Mouse (Mus musculus): ENCODE results near the gene Cbfa2t2. TPM values are rescaled to one million over a fixed set of nuclear protein-coding genes. Genes with fewer than 3 reads are reported as not detected.
A peak's percentile ranks its signal among the peaks of the same experiment; 100 is the strongest.

Gene Cbfa2t2
- polyA plus RNA-seq, 1 experiment, result 7.5 TPM

- TF ChIP-seq REST (IDR thresholded peaks at IDR 0.05; ENCODE audit: insufficient read depth, insufficient read length) (no peak), CEBPB (IDR thresholded peaks at IDR 0.05; ENCODE audit: insufficient read depth, poor library complexity, severe bottlenecking) (no peak), MAX (IDR thresholded peaks at IDR 0.05; ENCODE audit: low read depth) (no peak), USF1 (IDR thresholded peaks at IDR 0.05; ENCODE audit: low read depth) (no peak), MYOD1 (IDR thresholded peaks at IDR 0.05; ENCODE audit: control insufficient read depth in 1 of 3, insufficient read length in 2 of 3, low read depth in 2 of 3) (no peak), TCF12 (IDR thresholded peaks at IDR 0.05; ENCODE audit: insufficient read depth, poor library complexity, severe bottlenecking) (no peak), TCF3 (IDR thresholded peaks at IDR 0.05; ENCODE audit: insufficient read length, low read depth) (no peak), MYOG (IDR thresholded peaks at IDR 0.05; ENCODE audit: control insufficient read depth in 1 of 3, insufficient read depth in 1 of 3, insufficient read length in 2 of 3, low read depth in 2 of 3) (no peak), POLR2A (IDR thresholded peaks at IDR 0.05; ENCODE audit: insufficient read length, low read depth) (no peak), POLR2AphosphoS2 (IDR thresholded peaks at IDR 0.05; ENCODE audit: insufficient read length, low read depth) (no peak), SRF (IDR thresholded peaks at IDR 0.05; ENCODE audit: control insufficient read depth, insufficient read length, low read depth) (no peak), E2F4 (IDR thresholded peaks at IDR 0.05; ENCODE audit: insufficient read depth) (no peak)
- Histone ChIP-seq H3K36me3 (ENCODE audit: control insufficient read depth, insufficient read depth) (no peaks in the 10 kb centered on the region), H3ac (ENCODE audit: control insufficient read depth, insufficient read length) (no peak overlapping the region), H3K79me2 (ENCODE audit: control insufficient read depth, insufficient read depth) (peaks cover 97% of the 10 kb centered on the region), H3K4me2 (ENCODE audit: low read depth) (no peak overlapping the region), H3K4me3 (no peak overlapping the region), H3K27me3 (ENCODE audit: control insufficient read depth, insufficient read depth, insufficient read length) (no peaks in the 10 kb centered on the region)
Observed at GRCm38 (mm10) chr2:154448633-154449032, 12.4 kb downstream of the Cbfa2t2 start.

- Histone ChIP-seq H3ac (ENCODE audit: control insufficient read depth, insufficient read length) (no peak overlapping the region), H3K4me3 (no peak overlapping the region)
Observed at GRCm38 (mm10) chr2:154452951-154453350, 16.7 kb downstream of the Cbfa2t2 start.

GRCm38 (mm10) chr2:154454099-154454498, 17.8 kb downstream of the Cbfa2t2 start:
- TF ChIP-seq E2F4 (IDR thresholded peaks at IDR 0.05; ENCODE audit: insufficient read depth), result no peak
- H3K36me3 ChIP-seq (ENCODE audit: control insufficient read depth, insufficient read depth), result no peaks in the 10 kb centered on the region
- H3K4me3 ChIP-seq, result no peak overlapping the region
- no peak overlapping the region for H3ac ChIP-seq (ENCODE audit: control insufficient read depth, insufficient read length)
- peaks cover 89% of the 10 kb centered on the region for H3K79me2 ChIP-seq (ENCODE audit: control insufficient read depth, insufficient read depth)
- no peak overlapping the region for H3K4me2 ChIP-seq (ENCODE audit: low read depth)
- no peaks in the 10 kb centered on the region for H3K27me3 ChIP-seq (ENCODE audit: control insufficient read depth, insufficient read depth, insufficient read length)

More at GRCm38 (mm10) chr2:154452951-154453350, 16.7 kb downstream of the Cbfa2t2 start:
- Histone ChIP-seq H3K36me3 (ENCODE audit: control insufficient read depth, insufficient read depth) (no peaks in the 10 kb centered on the region), H3K27me3 (ENCODE audit: control insufficient read depth, insufficient read depth, insufficient read length) (no peaks in the 10 kb centered on the region), H3K4me2 (ENCODE audit: low read depth) (no peak overlapping the region), H3K79me2 (ENCODE audit: control insufficient read depth, insufficient read depth) (peaks cover 90% of the 10 kb centered on the region)
- TF ChIP-seq E2F4 (IDR thresholded peaks at IDR 0.05; ENCODE audit: insufficient read depth) (no peak), POLR2A (IDR thresholded peaks at IDR 0.05; ENCODE audit: insufficient read length, low read depth) (no peak), TCF12 (IDR thresholded peaks at IDR 0.05; ENCODE audit: insufficient read depth, poor library complexity, severe bottlenecking) (no peak), MYOD1 (IDR thresholded peaks at IDR 0.05; ENCODE audit: control insufficient read depth in 1 of 3, insufficient read length in 2 of 3, low read depth in 2 of 3) (no peak), REST (IDR thresholded peaks at IDR 0.05; ENCODE audit: insufficient read depth, insufficient read length) (no peak), POLR2AphosphoS2 (IDR thresholded peaks at IDR 0.05; ENCODE audit: insufficient read length, low read depth) (no peak), SRF (IDR thresholded peaks at IDR 0.05; ENCODE audit: control insufficient read depth, insufficient read length, low read depth) (no peak), MYOG (IDR thresholded peaks at IDR 0.05; ENCODE audit: control insufficient read depth in 1 of 3, insufficient read depth in 1 of 3, insufficient read length in 2 of 3, low read depth in 2 of 3) (no peak), TCF3 (IDR thresholded peaks at IDR 0.05; ENCODE audit: insufficient read length, low read depth) (no peak), USF1 (IDR thresholded peaks at IDR 0.05; ENCODE audit: low read depth) (no peak), MAX (IDR thresholded peaks at IDR 0.05; ENCODE audit: low read depth) (no peak), CEBPB (IDR thresholded peaks at IDR 0.05; ENCODE audit: insufficient read depth, poor library complexity, severe bottlenecking) (no peak)

GRCm38 (mm10) chr2:154454605-154455004, 18.3 kb downstream of the Cbfa2t2 start:
- TF ChIP-seq USF1 (IDR thresholded peaks at IDR 0.05; ENCODE audit: low read depth) (no peak), TCF3 (IDR thresholded peaks at IDR 0.05; ENCODE audit: insufficient read length, low read depth) (no peak), MAX (IDR thresholded peaks at IDR 0.05; ENCODE audit: low read depth) (no peak), MYOD1 (IDR thresholded peaks at IDR 0.05; ENCODE audit: control insufficient read depth in 1 of 3, insufficient read length in 2 of 3, low read depth in 2 of 3) (no peak), MYOG (IDR thresholded peaks at IDR 0.05; ENCODE audit: control insufficient read depth in 1 of 3, insufficient read depth in 1 of 3, insufficient read length in 2 of 3, low read depth in 2 of 3) (no peak)
- Histone ChIP-seq H3K36me3 (ENCODE audit: control insufficient read depth, insufficient read depth) (no peaks in the 10 kb centered on the region), H3K4me3 (no peak overlapping the region)

GRCm38 (mm10) chr2:154455776-154456175, 19.5 kb downstream of the Cbfa2t2 start:
- Histone ChIP-seq H3ac (ENCODE audit: control insufficient read depth, insufficient read length) (no peak overlapping the region), H3K36me3 (ENCODE audit: control insufficient read depth, insufficient read depth) (no peaks in the 10 kb centered on the region), H3K4me2 (ENCODE audit: low read depth) (peak overlapping the region; percentile 88), H3K79me2 (ENCODE audit: control insufficient read depth, insufficient read depth) (peaks cover 84% of the 10 kb centered on the region), H3K4me3 (no peak overlapping the region), H3K27me3 (ENCODE audit: control insufficient read depth, insufficient read depth, insufficient read length) (no peaks in the 10 kb centered on the region)
- peak in 1 of 3 experiments; percentile 50 for TF ChIP-seq MYOD1 (IDR thresholded peaks at IDR 0.05; ENCODE audit: control insufficient read depth in 1 of 3, insufficient read length in 2 of 3, low read depth in 2 of 3)
- TF ChIP-seq E2F4 (IDR thresholded peaks at IDR 0.05; ENCODE audit: insufficient read depth), result no peak
- TF ChIP-seq TCF3 (IDR thresholded peaks at IDR 0.05; ENCODE audit: insufficient read length, low read depth), result no peak
- no peak for TF ChIP-seq SRF (IDR thresholded peaks at IDR 0.05; ENCODE audit: control insufficient read depth, insufficient read length, low read depth)
- no peak for TF ChIP-seq MAX (IDR thresholded peaks at IDR 0.05; ENCODE audit: low read depth)
- TF ChIP-seq POLR2AphosphoS2 (IDR thresholded peaks at IDR 0.05; ENCODE audit: insufficient read length, low read depth), result no peak
- no peak for TF ChIP-seq MYOG (IDR thresholded peaks at IDR 0.05; ENCODE audit: control insufficient read depth in 1 of 3, insufficient read depth in 1 of 3, insufficient read length in 2 of 3, low read depth in 2 of 3)
- TF ChIP-seq TCF12 (IDR thresholded peaks at IDR 0.05; ENCODE audit: insufficient read depth, poor library complexity, severe bottlenecking), result no peak

More at GRCm38 (mm10) chr2:154454605-154455004, 18.3 kb downstream of the Cbfa2t2 start:
- H3K4me2 ChIP-seq (ENCODE audit: low read depth), result peak overlapping the region; percentile 88
- peaks cover 84% of the 10 kb centered on the region for H3K79me2 ChIP-seq (ENCODE audit: control insufficient read depth, insufficient read depth)
- no peak overlapping the region for H3ac ChIP-seq (ENCODE audit: control insufficient read depth, insufficient read length)
- no peaks in the 10 kb centered on the region for H3K27me3 ChIP-seq (ENCODE audit: control insufficient read depth, insufficient read depth, insufficient read length)

All from myocyte (in vitro differentiated cells).